Mouse (Mus musculus): ENCODE data around the gene Acin1.

The Acin1 gene

DNA sequence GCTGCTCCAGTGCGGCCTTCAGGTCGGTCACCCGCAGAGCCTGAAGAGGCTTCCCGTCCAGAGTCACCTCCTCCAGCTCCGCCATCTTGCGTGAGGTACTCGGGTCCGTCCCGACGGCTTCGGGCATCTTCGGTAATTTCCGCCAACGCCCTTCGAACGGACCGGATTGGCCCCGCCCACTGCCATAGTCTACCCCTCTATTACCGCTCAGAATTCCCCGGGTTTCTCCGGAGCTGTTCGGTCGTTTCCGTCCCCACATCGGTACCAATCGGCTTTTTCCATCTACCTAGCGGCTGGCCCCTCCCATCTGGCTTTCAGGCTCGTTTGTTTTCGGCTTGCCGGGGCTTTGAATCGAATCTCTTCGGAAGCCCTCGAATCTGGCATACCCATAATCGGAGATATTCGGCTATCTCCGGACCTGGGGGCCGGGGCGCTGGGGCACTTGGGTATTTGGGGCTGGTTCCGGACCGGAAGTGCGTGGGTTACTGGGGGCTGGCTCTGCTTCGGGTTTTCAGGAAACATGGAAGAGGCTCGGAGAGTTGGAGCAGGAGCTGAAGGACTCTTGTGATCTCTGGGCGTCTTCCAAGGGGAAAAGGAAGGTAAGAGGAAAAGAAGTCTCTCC lies at the start of gene Acin1:
Gene Acin1 (minus strand): TSS at position 410 of the 622 bp plus-strand sequence.
- peak; percentile 100 for DNase-seq (ENCODE audit: low read depth, low spot score)

DNA sequence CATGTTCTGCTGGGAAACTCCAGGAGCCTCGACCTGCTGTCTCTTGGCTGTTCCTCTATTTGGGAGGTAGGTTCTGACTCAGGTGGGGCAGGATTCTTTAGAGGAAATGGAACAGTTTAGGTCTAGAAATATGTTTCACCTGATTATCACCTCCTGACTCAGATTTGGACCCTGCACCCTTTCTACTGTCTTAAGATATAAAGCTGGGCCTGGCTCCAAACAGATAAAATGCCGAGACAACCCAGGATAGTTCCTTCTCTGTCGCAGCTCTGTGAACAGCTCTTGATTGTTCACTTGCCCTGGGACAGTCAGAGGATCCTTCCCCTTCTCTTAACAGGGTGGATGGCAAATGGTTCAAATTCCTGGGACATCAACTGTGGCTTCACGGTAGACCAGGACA lies 48.5 kb upstream of the Acin1 start:
- no peak for DNase-seq (ENCODE audit: low read depth, low spot score)

DNA sequence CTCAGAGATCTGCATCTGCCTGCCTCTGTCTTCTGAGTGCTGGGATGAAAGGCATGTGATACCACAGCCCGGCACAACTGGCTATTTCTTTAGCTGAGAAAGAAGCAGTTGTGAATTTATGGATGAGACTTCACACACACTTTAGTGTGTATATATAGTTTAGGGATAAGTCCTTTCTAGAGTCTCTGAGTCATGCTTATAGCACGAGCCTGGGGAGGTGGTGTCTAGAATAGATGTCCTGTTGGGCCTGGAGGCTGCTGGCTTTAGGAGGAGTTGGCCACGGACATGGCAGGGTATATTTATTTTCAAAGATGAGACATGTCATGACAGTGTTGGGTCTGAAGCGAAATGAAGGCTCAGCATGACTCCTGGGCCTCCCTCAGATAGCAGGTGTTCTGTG lies 47.3 kb upstream of the Acin1 start:
- DNase-seq (ENCODE audit: low read depth, low spot score) = no peak

DNA sequence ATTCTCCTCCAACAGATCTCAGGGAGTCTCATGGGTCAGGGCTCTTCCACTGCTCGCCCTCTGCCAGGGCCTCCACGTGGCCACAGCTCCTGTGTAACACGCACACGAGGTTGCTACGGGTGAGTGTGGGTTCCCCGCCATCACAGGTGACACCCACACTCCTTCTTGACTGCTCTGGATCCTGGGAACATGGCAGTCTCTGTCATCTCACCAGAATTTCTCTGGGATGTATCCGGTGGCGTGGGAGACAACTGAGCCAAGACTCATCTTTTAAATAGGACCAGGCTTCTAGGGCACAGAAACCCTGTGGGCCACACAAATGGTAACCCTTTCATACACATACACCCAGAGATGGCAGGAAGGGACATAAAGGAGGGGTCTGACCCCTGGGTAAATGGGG lies 45.5 kb upstream of the Acin1 start:
- no peak for DNase-seq (ENCODE audit: low read depth, low spot score)

DNA sequence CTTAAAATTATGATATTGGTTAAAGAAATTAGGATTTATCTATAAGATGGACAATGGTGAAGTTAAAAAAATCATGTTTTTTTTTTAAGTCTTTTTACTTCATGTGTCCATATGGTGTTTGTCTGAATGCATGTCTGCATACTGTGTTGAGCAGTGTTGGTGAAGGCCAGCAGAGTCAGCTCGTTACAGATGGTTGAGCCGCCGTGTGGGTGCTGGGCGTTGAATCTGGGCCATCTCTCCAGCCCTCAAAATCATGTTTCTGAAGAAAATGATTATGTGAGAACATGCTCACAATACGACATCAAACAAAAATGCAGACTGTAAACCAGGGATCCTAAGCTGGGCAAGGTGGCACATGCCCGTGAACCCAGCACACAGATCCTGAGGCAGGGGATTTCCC lies 43.6 kb upstream of the Acin1 start:
- DNase-seq (ENCODE audit: low read depth, low spot score) = no peak

DNA sequence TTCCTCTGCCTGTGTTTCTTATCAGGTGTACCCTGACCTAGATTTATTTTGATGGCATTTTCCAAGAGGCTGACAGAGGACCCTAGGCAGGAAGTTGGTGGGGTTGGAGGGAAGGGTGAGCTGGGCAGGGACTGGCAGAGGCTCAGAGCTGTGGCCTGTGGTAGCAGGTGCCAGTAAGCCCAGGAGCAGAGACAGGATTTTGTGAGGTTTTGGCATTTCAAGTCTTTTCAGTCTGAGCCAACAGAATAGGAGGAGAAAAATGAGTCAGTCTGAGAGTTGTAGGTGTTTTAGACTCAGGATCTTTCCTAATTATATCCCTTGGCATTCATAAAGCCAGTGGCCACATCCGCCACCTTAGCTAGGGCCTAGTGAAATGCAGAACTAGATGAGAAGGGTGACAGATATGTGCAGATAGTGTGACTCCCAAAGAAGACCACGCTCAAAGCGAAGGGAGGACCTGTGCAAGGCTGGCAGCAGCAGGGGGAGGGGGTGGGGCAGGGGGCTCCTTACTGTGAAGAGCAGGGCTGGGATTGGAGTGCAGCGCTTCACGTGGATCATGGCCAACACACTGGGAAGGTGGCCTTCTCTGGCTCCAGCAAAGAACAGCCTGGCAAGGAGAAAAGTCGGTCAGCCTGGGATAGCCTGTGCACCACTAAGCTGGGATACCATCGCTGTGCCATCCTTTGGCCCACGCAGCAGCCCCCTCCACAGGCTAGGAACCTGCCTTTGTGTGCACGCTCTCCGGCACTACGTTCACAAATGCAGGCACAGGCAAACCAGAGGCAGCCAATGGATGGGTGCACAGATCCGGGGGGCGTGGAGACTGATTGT lies 42.3 kb upstream of the Acin1 start:
- DNase-seq (ENCODE audit: low read depth, low spot score) = no peak

DNA sequence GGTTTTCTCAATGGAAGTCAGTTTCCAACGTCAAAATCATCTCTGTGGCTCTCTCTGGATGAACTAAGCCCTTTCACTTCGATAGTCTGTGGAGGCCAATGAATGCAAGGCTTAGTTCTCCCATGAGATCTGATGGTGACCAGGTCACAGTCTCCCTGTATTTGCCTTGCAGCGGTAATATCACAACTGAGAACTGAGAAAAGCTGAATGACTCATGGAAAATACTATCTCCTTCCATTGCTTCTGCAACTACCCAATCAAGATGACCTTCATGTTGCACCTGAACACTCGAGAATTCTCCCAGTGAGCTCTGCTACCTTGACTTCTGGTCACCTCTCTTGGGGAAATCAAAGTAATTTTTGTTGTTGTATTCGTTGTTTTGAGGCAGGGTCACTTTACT lies 40.8 kb upstream of the Acin1 start:
- no peak for DNase-seq (ENCODE audit: low read depth, low spot score)

DNA sequence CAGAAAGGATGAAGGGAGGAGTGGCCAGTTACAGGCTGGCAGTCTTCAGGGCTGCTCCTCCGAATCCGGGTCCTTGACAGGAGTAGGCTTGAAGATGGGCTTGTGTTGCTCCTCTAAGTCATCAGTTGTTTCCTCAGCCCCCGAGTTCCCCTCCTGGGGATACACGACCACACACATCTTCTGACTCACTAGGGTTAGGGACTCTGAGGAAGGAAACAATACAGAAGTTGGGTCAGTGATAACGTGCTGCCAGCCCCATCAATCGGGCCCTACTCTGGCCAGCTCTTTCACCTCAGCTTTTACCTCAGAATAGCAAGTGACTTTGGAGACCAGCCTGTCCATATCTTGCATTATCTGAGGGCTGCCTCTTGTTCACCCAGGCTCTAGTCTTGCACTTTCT lies 37.3 kb upstream of the Acin1 start:
- DNase-seq (ENCODE audit: low read depth, low spot score) = no peak

DNA sequence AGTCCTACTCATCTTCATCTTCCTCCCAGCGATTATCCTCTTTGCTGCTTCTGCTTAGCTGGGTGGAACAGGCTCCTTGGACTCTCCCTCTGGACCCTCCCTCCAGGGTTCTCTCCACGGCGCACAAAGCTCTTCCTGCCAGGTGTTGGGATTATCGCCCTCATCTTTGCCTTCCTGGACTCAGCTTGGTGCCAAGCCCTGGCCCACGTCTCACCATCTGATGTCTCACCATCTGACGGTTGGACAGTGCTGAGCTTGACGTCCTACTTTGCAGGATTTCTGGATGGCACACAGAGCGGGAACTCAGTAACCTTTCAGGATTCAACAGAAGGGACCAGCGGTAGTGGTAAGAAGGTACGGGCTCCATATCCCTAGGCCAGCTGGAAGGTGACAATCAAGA lies 35.0 kb upstream of the Acin1 start:
- no peak for DNase-seq (ENCODE audit: low read depth, low spot score)

DNA sequence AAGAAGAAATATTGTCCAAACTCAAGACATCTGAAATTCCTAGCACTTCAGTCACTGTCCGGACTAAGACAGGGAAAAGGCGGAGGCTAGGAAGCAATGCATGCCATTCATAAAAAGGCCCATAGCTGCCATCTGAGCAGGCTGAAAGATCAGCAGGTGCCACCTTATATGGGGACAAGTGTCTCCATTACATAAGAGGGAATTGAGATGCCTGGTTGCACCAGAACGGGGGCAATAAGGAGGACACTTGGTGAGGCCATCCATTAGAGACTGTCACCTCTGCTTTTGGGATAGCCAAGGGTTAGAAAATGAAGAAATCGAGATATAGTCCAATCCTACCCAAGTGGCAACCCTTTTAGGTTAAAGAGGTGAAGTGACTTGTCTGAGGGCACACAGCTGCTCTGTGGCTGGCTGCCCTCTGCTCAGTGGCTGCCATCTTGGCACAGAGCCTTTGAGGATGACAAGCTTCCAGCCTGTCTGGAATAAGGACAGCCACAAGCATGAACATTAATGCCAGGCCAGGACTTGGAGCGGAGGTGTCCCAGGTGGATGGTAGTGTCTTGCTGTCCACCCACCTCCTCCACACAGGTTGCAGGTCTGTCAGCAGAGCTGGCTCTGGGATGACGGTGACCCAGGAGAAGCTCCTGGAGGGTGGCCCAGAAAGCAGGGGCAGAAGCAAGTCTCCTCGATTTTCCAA lies 34.1 kb upstream of the Acin1 start:
- no peak for DNase-seq (ENCODE audit: low read depth, low spot score)

DNA sequence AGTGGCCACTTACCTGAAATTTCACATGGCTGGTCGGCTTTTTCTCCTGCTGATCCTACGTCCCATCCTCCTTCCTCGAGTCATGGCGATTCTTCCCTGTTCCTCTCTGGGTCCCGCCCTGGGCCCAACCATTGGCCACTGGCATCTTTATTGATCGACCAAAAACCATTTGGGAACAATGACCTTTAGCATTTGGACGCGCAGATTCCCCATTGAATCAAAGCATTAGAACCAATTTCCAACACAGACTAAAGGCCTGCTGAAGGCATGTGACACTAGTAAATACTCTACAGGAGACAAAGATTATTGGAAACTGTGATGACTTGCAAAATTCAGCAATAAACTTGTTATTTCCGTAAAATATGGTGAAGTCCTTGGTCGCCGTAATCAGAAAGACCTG lies 33.3 kb upstream of the Acin1 start:
- no peak for DNase-seq (ENCODE audit: low read depth, low spot score)

DNA sequence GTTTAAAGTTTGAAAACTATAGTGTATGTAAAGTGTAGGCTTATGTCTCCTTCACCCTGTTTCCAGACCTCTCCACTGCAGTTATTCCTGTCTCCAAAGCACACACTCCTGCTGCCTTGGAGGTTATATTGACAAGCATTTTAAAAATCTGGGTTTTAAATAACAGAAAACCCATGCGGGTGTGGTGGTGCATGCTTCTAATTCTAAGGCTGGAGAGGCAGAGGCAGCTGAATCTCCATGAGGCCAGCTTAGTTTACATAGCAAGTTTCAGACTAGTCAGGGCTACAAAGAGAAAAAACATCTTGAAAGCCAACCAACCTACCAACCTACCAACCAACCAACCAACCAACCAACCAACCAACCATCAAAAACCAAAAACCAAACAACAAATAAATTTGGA lies 28.7 kb upstream of the Acin1 start:
- no peak for DNase-seq (ENCODE audit: low read depth, low spot score)

DNA sequence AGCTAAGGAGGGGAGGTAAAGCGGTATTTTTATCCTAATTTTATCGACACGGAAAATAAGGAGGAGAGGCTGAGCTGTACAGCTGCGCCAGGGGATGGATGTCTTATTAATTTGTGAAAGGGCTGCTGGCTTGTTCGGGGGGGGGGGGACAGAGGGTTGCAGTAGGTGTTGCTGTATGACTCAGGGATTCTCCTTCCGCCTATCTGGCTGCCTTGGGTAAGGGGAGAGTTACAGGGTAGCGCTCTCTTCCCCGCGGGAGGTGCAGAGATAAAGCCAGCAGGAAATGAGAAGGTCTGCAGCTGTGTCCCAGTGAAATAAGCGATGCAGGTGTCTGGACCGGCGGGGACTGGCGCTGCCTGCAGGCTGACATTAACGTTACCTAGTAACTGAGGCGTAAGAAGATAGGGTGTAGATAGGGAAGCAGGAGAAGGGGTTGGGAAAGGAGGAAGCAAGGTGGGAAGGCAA lies 27.9 kb upstream of the Acin1 start:
- peak; percentile 51 for DNase-seq (ENCODE audit: low read depth, low spot score)

DNA sequence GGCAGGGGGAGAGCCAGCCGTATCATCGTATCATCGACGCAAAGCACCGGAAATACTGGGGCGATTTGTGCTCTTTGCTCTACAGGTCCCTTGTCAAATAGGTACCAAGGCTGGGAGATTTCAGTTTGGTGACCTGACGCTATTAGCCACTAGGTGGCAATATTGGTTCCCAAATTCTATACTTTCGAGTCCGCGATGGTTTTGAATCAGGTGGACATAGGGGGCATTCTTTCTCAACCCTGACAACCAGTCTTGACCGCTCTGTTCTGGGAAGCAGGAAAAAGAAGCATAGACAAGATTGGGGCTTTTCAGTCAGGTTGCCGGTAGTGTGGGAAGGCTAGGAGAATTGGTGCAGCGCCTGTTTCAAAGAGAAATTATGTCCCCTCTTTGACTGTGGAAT lies 27.4 kb upstream of the Acin1 start:
- peak; percentile 82 for DNase-seq (ENCODE audit: low read depth, low spot score)

DNA sequence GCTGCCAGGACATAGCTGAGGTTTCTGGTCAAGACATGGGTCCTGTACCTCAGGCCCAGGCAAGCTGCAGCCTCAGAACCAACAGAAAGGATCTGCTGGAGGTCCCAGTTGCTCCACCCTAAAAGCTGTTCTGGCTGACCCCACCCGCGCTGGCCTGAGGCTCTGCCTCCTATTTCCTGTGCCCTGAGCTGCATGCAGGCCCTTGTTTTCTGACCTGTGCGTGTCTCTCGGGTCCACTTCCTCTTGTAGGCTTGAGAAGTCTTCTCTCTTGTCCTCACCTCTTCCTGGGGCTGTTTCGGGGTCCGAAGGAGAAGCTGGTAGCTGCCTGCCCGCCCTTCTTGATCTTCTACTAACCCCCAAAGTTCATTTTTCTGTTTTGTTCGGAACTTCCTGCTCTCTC lies 26.1 kb upstream of the Acin1 start:
- no peak for DNase-seq (ENCODE audit: low read depth, low spot score)

DNA sequence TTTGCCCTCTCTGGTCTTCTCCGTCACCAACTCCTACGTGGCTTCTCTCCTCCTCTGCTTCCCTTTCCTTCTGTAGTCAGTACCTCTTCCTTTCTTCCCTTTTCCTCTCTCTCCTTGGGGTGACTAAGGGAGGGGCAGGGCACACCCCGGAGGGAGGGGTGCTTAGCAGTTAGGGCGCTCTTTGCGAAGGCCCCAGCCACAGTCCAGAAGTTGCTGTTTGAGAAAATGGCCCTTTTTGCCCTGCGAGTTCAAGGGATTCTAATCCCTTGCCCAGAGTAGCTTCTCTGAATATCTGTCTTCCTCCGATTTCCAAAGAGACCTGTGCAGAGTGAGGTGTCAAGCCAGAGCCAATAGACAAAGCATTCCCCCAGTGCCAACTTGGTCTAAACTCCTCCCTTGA lies 25.3 kb upstream of the Acin1 start, which contains the start of gene Cebpe:
Gene Cebpe (minus strand): TSS at position 101 of the 400 bp plus-strand sequence.
- DNase-seq (ENCODE audit: low read depth, low spot score) = no peak

DNA sequence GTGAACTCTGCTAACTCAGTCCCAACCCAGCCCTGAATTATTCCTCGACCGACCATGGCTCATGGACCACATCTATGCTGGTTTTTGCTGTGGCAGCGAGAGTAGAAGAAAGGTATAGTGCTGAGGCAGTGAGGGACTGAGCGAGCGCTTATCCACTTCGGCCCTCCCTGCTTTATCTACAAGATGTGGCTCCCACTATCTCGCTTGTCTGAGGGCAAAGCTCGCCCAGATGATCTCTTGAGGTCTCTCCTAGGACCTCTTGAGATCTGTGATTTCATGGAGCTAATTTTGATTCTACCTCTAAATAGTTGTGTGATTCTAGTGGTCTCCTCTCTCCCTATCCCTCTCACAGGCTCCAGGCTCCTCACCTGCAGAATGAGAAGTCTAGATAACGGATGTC lies 22.3 kb upstream of the Acin1 start:
- no peak for DNase-seq (ENCODE audit: low read depth, low spot score)

DNA sequence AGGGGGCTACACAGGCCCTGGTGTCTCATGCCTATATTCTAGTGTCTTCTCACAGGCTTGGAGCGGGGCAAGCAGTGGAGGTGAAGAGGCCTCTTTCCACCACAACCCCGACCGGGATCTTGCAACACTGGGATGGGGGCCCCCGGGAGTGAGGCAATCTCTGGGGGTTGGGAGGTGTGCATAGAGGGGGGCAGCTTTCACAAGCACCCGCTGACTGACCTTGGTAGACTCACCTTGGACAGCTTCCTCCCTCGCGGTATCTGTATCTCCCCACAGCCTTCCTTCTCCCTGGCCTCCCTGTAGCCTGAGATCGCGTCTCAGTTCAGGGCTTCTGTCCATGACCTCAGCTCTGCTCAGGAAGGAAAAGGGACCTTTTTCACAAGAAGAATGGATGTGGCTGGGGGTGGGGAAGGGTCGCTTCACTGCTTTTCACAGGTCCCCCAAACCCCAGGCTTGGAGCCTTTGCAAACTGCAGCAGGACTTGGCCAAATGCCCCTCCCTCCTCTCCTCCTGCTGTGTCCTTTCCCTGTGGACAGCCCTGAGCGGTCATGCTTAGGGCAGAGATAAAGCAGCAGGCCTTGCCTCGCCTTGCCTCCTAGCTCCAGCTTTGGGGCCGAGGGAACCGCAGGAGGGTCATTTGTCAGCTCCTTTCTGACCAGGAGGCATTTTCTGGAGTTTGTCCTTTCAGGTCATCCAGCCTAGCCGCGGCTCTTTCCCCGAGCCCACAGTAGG lies 20.0 kb upstream of the Acin1 start:
- no peak for DNase-seq (ENCODE audit: low read depth, low spot score)

DNA sequence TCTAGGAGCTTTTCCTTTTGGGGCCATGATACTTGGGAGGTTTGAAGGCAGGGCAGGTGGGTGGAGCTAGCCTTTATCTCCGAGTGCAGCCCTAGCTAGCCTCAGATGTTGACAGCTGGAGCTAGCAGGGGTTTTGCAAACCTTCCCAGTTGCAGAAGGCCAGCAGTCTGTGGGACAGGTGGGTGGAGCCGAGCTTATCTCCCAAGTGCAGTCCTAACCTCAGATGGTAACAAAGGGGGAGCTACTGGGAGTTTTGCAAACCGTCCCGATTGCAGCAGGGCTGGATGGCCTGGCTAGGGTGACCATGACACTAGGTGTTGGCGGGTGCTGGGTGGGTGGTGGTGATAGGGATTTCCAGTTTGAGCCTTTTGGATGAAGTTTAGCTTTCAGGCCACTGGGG lies 19.1 kb upstream of the Acin1 start:
- DNase-seq (ENCODE audit: low read depth, low spot score) = no peak

DNA sequence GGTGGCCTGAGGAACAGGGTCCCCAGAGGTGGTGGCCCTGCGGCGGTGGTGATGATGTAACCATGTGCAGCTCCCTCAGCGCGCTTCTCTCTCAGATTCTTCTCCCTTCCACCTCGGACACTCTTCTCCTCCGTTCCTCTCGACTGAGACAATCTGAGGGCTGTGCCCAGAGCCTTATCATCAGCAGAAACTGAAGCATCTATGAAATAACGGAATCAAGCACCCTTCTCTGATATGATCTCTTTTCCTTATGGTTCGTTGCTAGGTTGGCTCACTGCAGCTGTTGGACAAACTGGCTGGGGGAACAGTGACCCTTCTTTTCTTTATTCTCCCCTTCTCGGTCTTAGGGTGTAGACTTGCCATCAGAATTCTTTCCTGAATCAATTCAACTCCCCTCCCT lies 16.5 kb upstream of the Acin1 start:
- DNase-seq (ENCODE audit: low read depth, low spot score) = no peak

DNA sequence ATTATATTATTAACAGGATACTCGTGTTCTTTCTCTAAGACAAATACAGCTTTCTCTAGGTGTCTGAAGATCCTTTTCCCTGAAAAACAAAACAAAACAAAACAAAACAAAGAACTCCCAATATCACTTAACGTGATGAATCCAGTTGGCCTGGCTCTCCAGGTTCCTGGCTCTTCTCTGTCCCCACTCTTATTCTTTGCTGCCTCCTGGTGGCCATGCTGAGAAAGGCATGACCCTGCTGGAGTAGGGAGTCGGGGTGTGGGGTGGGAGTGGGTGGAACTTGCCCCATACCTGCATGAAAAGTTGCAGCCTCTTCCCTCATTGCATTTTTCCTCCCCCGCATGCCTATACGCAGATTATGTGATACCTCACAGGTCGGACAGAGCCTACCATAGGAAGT lies 14.6 kb upstream of the Acin1 start:
- DNase-seq (ENCODE audit: low read depth, low spot score) = peak; percentile 90

DNA sequence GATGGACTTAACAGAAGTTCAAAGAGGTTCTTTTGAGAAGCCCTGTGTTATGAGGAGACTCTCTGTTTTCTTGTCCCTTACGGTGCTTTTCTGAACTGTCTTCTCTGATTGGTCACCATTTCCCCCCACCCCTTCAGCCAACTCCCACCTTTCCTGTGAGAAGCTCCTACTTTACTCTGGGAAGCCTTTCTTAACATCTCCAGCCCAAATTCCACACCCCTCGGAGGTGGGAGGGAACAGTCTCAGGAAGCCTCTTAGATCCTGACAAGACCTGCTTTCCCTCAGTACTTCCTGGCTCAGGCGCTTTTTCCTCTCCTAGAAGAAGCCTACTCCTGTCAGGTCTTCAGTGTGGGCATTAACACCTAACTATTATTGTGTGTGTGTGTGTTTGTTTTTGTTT lies 12.9 kb upstream of the Acin1 start:
- DNase-seq (ENCODE audit: low read depth, low spot score) = no peak
